In genomic region chr16:38521211-38521987, GRCm38 (mm10) we compare ENCODE assay signal across 7 mouse cellular contexts. TPM values are rescaled to one million over a fixed set of nuclear protein-coding genes. Genes with fewer than 3 reads are reported as not detected.
DNase-seq lines count a peak whose midpoint lies in the region; ATAC-seq and TF ChIP-seq lines count a peak whose summit lies in the region.

No protein-coding gene starts in this region.

- TF ChIP-seq POLR2A in testis, adult 2 months (IDR thresholded peaks at IDR 0.05; ENCODE audit: control insufficient read depth, low read depth, low read length), result no peak

- no peak for DNase-seq in testis, postnatal 14 days (ENCODE audit: low spot score)
- DNase-seq in liver, embryonic 11.5 days (ENCODE audit: low spot score), result no peak
- no peak for DNase-seq in right cerebral cortex, postnatal 36 days (ENCODE audit: low spot score in 2 of 2)
- DNase-seq in layer of hippocampus, adult 9-10 months (ENCODE audit: low spot score), result no peak
- no peak for DNase-seq in B cell, adult 2 months

- peaks cover 4% of the 10 kb centered on the region; the same call in 1 of the 2 replicates for H3K4me1 ChIP-seq in testis, adult 2 months (ENCODE audit: control insufficient read depth, insufficient read depth, low read length)
- peaks cover 11% of the 10 kb centered on the region for H3K4me1 ChIP-seq in embryonic facial prominence, embryonic 15.5 days
- H3K4me1 ChIP-seq in liver, embryonic 11.5 days (replicated peaks; ENCODE audit: control insufficient read depth, insufficient read depth, low read length), result peaks cover 14% of the 10 kb centered on the region; the same call in 1 of the 2 replicates

- H3K36me3 ChIP-seq in testis, adult 2 months (ENCODE audit: control insufficient read depth, insufficient read depth, low read length), result no peaks in the 10 kb centered on the region
- peaks cover 30% of the 10 kb centered on the region for H3K36me3 ChIP-seq in embryonic facial prominence, embryonic 15.5 days
- peaks cover 22% of the 10 kb centered on the region for H3K36me3 ChIP-seq in liver, embryonic 11.5 days (ENCODE audit: control insufficient read depth, insufficient read depth, low read length)

- no peak for ATAC-seq in embryonic facial prominence, embryonic 15.5 days (ENCODE audit: insufficient number of reproducible peaks, low FRiP score, low TSS enrichment, low read depth)
- no peak for ATAC-seq in liver, embryonic 11.5 days (replicated peaks; ENCODE audit: low FRiP score)

- H3K4me2 ChIP-seq in embryonic facial prominence, embryonic 15.5 days (replicated peaks), result peak overlapping the region; percentile 51
- H3K4me2 ChIP-seq in liver, embryonic 11.5 days, result peak overlapping the region; percentile 75

- H3K27me3 ChIP-seq in testis, adult 2 months (ENCODE audit: control insufficient read depth, insufficient read depth, low read length), result no peaks in the 10 kb centered on the region
- H3K27me3 ChIP-seq in embryonic facial prominence, embryonic 15.5 days, result no peaks in the 10 kb centered on the region
- H3K27me3 ChIP-seq in liver, embryonic 11.5 days (replicated peaks; ENCODE audit: control insufficient read depth, insufficient read depth, low read length), result no peaks in the 10 kb centered on the region

- H3K9me3 ChIP-seq in embryonic facial prominence, embryonic 15.5 days (replicated peaks), result no peaks in the 10 kb centered on the region
- no peaks in the 10 kb centered on the region for H3K9me3 ChIP-seq in liver, embryonic 11.5 days (ENCODE audit: control insufficient read depth, low read length)

- H3K4me3 ChIP-seq in testis, adult 2 months (ENCODE audit: control insufficient read depth, low read depth, low read length), result peak overlapping the region; percentile 37
- H3K4me3 ChIP-seq in embryonic facial prominence, embryonic 15.5 days (replicated peaks), result peak overlapping the region; percentile 83
- H3K4me3 ChIP-seq in liver, embryonic 11.5 days (ENCODE audit: low read depth, low read length), result peak overlapping the region; percentile 99

- 37% methylated on average over 8 of the region's 8 CpGs for WGBS in embryonic facial prominence, embryonic 15.5 days
- WGBS in liver, embryonic 11.5 days, result 28% methylated on average over 8 of the region's 8 CpGs

- H3K27ac ChIP-seq in testis, adult 2 months (ENCODE audit: control insufficient read depth, insufficient read depth, low read depth, low read length), result no peak overlapping the region
- H3K27ac ChIP-seq in embryonic facial prominence, embryonic 15.5 days (replicated peaks), result no peak overlapping the region
- H3K27ac ChIP-seq in liver, embryonic 11.5 days (ENCODE audit: low read depth, low read length), result no peak overlapping the region

- H3K9ac ChIP-seq in embryonic facial prominence, embryonic 15.5 days, result no peak overlapping the region; the same call in 1 of the 2 replicates
- peak overlapping the region; percentile 99 for H3K9ac ChIP-seq in liver, embryonic 11.5 days (ENCODE audit: low read depth, low read length)

- TF ChIP-seq CTCF in testis, adult 2 months (IDR thresholded peaks at IDR 0.05; ENCODE audit: control insufficient read depth, insufficient read depth, insufficient replicate concordance, low read depth, low read length), result no peak

RNA-seq across cellular contexts. Expression of gene Timmdc1, which starts 1.1 kb away (rescaled TPM):
- 5.3 and 6.4 TPM in 2 replicates for polyA plus RNA-seq in testis, adult 2 months (2012; rRNA removed)
- polyA plus RNA-seq in embryonic facial prominence, embryonic 15.5 days (2015; fragmentation: Nextera tagmentation; extraction: Ambion mirVana), result 28.9 and 29.9 TPM in 2 replicates
- polyA plus RNA-seq in liver, embryonic 11.5 days (2014; fragmentation: Nextera tagmentation; extraction: Ambion mirVana), result 25.1 and 28.1 TPM in 2 replicates

RNA-seq across cellular contexts. Expression of gene Poglut1, which starts 28.7 kb away (rescaled TPM):
- polyA plus RNA-seq in testis, adult 2 months (2012; rRNA removed), result 3.9 and 4.3 TPM in 2 replicates
- polyA plus RNA-seq in embryonic facial prominence, embryonic 15.5 days (2015; fragmentation: Nextera tagmentation; extraction: Ambion mirVana), result 54.2 and 57.5 TPM in 2 replicates
- 31.0 and 34.1 TPM in 2 replicates for polyA plus RNA-seq in liver, embryonic 11.5 days (2014; fragmentation: Nextera tagmentation; extraction: Ambion mirVana)

RNA-seq across cellular contexts. Expression of gene Tmem39a, which starts 37.1 kb away (rescaled TPM):
- polyA plus RNA-seq in testis, adult 2 months (2012; rRNA removed), result 43.7 and 45.1 TPM in 2 replicates
- polyA plus RNA-seq in embryonic facial prominence, embryonic 15.5 days (2015; fragmentation: Nextera tagmentation; extraction: Ambion mirVana), result 136 and 138 TPM in 2 replicates
- 88.7 and 89.3 TPM in 2 replicates for polyA plus RNA-seq in liver, embryonic 11.5 days (2014; fragmentation: Nextera tagmentation; extraction: Ambion mirVana)

Comparison
In these comparisons a context has a peak if more than half of its experiments do, and no peak if none do; other contexts are left out.
1. H3K4me3 ChIP-seq: peak in every context shown above with its lines; median percentile 99 in liver, embryonic 11.5 days; 83 in embryonic facial prominence, embryonic 15.5 days; 37 in testis, adult 2 months.